Mouse (Mus musculus): ENCODE measurements around the gene Fgf18.

Gene Fgf18

GRCm38 (mm10) chr11:33115796-33116195, 31.4 kb downstream of the Fgf18 start:
- no peak for DNase-seq (ENCODE audit: low spot score)

- DNase-seq (ENCODE audit: low spot score), result no peak
Observed at GRCm38 (mm10) chr11:33112407-33112806, 34.8 kb downstream of the Fgf18 start.

GRCm38 (mm10) chr11:33110111-33110510, 37.1 kb downstream of the Fgf18 start:
- DNase-seq (ENCODE audit: low spot score), result no peak

- DNase-seq (ENCODE audit: low spot score), result no peak
Observed at GRCm38 (mm10) chr11:33107540-33107939, 39.7 kb downstream of the Fgf18 start.

GRCm38 (mm10) chr11:33104911-33105316, 42.3 kb downstream of the Fgf18 start:
- no peak for DNase-seq (ENCODE audit: low spot score)

GRCm38 (mm10) chr11:33103291-33103943, 43.8 kb downstream of the Fgf18 start:
- no peak for DNase-seq (ENCODE audit: low spot score)

- DNase-seq (ENCODE audit: low spot score), result no peak
Observed at GRCm38 (mm10) chr11:33100027-33100507, 47.1 kb downstream of the Fgf18 start.

- no peak for DNase-seq (ENCODE audit: low spot score)
Observed at GRCm38 (mm10) chr11:33099425-33099824, 47.8 kb downstream of the Fgf18 start.

- DNase-seq (ENCODE audit: low spot score), result no peak
Observed at GRCm38 (mm10) chr11:33098446-33098845, 48.8 kb downstream of the Fgf18 start.

GRCm38 (mm10) chr11:33097855-33098254, 49.3 kb downstream of the Fgf18 start:
- DNase-seq (ENCODE audit: low spot score), result peak; percentile 10

GRCm38 (mm10) chr11:33089856-33090255, 57.3 kb downstream of the Fgf18 start:
- DNase-seq (ENCODE audit: low spot score), result no peak

GRCm38 (mm10) chr11:33088181-33088580, 59.0 kb downstream of the Fgf18 start:
- no peak for DNase-seq (ENCODE audit: low spot score)

- DNase-seq (ENCODE audit: low spot score), result no peak
Observed at GRCm38 (mm10) chr11:33086046-33086445, 61.2 kb downstream of the Fgf18 start.

- DNase-seq (ENCODE audit: low spot score), result no peak
Observed at GRCm38 (mm10) chr11:33085514-33085913, 61.7 kb downstream of the Fgf18 start.

GRCm38 (mm10) chr11:33085054-33085453, 62.1 kb downstream of the Fgf18 start:
- DNase-seq (ENCODE audit: low spot score), result no peak

GRCm38 (mm10) chr11:33084041-33084440, 63.2 kb downstream of the Fgf18 start:
- no peak for DNase-seq (ENCODE audit: low spot score)

- DNase-seq (ENCODE audit: low spot score), result no peak
Observed at GRCm38 (mm10) chr11:33081175-33081574, 66.0 kb downstream of the Fgf18 start.

GRCm38 (mm10) chr11:33080046-33080808, 67.0 kb downstream of the Fgf18 start:
- no peak for DNase-seq (ENCODE audit: low spot score)

GRCm38 (mm10) chr11:33079424-33079823, 67.8 kb downstream of the Fgf18 start:
- no peak for DNase-seq (ENCODE audit: low spot score)

GRCm38 (mm10) chr11:33078036-33078435, 69.2 kb downstream of the Fgf18 start:
- DNase-seq (ENCODE audit: low spot score), result no peak

- DNase-seq (ENCODE audit: low spot score), result no peak
Observed at GRCm38 (mm10) chr11:33075293-33075692, 71.9 kb downstream of the Fgf18 start.

- no peak for DNase-seq (ENCODE audit: low spot score)
Observed at GRCm38 (mm10) chr11:33074541-33074940, 72.7 kb downstream of the Fgf18 start.

- DNase-seq (ENCODE audit: low spot score), result no peak
Observed at GRCm38 (mm10) chr11:33071358-33071922, 75.8 kb downstream of the Fgf18 start.

Data from T-cell, adult 2 months (primary cell).